Comparison of ENCODE assay signal across 16 mouse cellular contexts in genomic region chr13:60312397-60313085, GRCm38 (mm10).
DNase-seq lines count a peak whose midpoint lies in the region; TF ChIP-seq lines count a peak whose summit lies in the region.
"Had no signal": no experiment of that assay in that cellular context is flagged by ENCODE, and none has a peak within 500 bp of the region (broad histone marks: within the 10 kb centered on the region; RNA-seq: fewer than 3 reads in every experiment).

No protein-coding gene starts in this region.

- H3K36me3 ChIP-seq in heart, adult 2 months (ENCODE audit: control insufficient read depth, insufficient read depth, low read length) = no peaks in the 10 kb centered on the region
- H3K36me3 ChIP-seq in ES-Bruce4 (ENCODE audit: control insufficient read depth, insufficient read depth, low read length, poor library complexity, severe bottlenecking) = no peaks in the 10 kb centered on the region
- H3K36me3 ChIP-seq: liver, embryonic 12.5 days; midbrain, embryonic 13.5 days; neural tube, embryonic 12.5 days had no signal

- no peaks in the 10 kb centered on the region for H3K9me3 ChIP-seq in ES-Bruce4 (replicated peaks; ENCODE audit: control insufficient read depth, insufficient read depth, low read length, poor library complexity, severe bottlenecking)
- H3K9me3 ChIP-seq: liver, embryonic 12.5 days; midbrain, embryonic 13.5 days; neural tube, embryonic 12.5 days had no signal

- DNase-seq in heart, adult 2 months = no peak
- no peak for DNase-seq in heart, postnatal 14 days
- DNase-seq in left cerebral cortex, postnatal 4 days = peak; percentile 7
- DNase-seq in left cerebral cortex, adult 18-20 months (ENCODE audit: low spot score in 2 of 2) = no peak
- DNase-seq in brain, adult 2 months (ENCODE audit: low read depth, low spot score) = peak; percentile 27
- no peak for DNase-seq in MN1 (ENCODE audit: low spot score)
- DNase-seq: cerebellum, adult 2 months; embryo, embryonic 11 days; heart, postnatal 4 days; layer of hippocampus, adult 9-11 months; lung, postnatal 4 days; thymus, postnatal 14 days had no signal

- no peaks in the 10 kb centered on the region for H3K79me2 ChIP-seq in heart, adult 2 months (replicated peaks; ENCODE audit: control insufficient read depth, insufficient read depth, low read length)

- no peak for TF ChIP-seq POLR2A in heart, adult 2 months (IDR thresholded peaks at IDR 0.05; ENCODE audit: insufficient read depth, low read depth, low read length)
- TF ChIP-seq POLR2A in ES-Bruce4 (IDR thresholded peaks at IDR 0.05; ENCODE audit: insufficient read depth, low read length) = no peak

- H3K27me3 ChIP-seq in heart, adult 2 months (ENCODE audit: control insufficient read depth, insufficient read depth, low read length) = no peaks in the 10 kb centered on the region
- H3K27me3 ChIP-seq in ES-Bruce4 (ENCODE audit: control insufficient read depth, insufficient read depth, low read length, poor library complexity, severe bottlenecking) = no peaks in the 10 kb centered on the region
- H3K27me3 ChIP-seq: liver, embryonic 12.5 days; midbrain, embryonic 13.5 days; neural tube, embryonic 12.5 days had no signal

- no peak overlapping the region for H3K9ac ChIP-seq in heart, adult 2 months (ENCODE audit: low read depth, low read length)
- H3K9ac ChIP-seq in ES-Bruce4 (ENCODE audit: low read depth, poor library complexity, severe bottlenecking) = no peak overlapping the region
- H3K9ac ChIP-seq: liver, embryonic 12.5 days; midbrain, embryonic 13.5 days; neural tube, embryonic 12.5 days had no signal

- 77% methylated on average over 7 of the region's 7 CpGs for WGBS in heart, adult 2 months

- intact Hi-C loops in heart, adult 2 months (cut with DNase I) = no loop called here
- intact Hi-C loops in heart, postnatal 14 days (cut with DNase I) = no loop called here
- intact Hi-C loops in left cerebral cortex, postnatal 4 days (cut with DNase I) = no loop called here

- H3K4me3 ChIP-seq in heart, adult 2 months = no peak overlapping the region
- no peak overlapping the region for H3K4me3 ChIP-seq in ES-Bruce4 (ENCODE audit: low read depth, low read length)
- H3K4me3 ChIP-seq: liver, embryonic 12.5 days; midbrain, embryonic 13.5 days; neural tube, embryonic 12.5 days had no signal

- peak; percentile 35 for TF ChIP-seq CTCF in heart, adult 2 months (IDR thresholded peaks at IDR 0.05)
- TF ChIP-seq CTCF in ES-Bruce4 (IDR thresholded peaks at IDR 0.05; ENCODE audit: low read depth, low read length) = peak; percentile 35

- peaks cover 1% of the 10 kb centered on the region; the same call in 1 of the 2 replicates for H3K4me1 ChIP-seq in heart, adult 2 months (ENCODE audit: control insufficient read depth, insufficient read depth, low read length)
- H3K4me1 ChIP-seq in ES-Bruce4 (ENCODE audit: control insufficient read depth, insufficient read depth, low read length) = no peaks in the 10 kb centered on the region
- H3K4me1 ChIP-seq: liver, embryonic 12.5 days; midbrain, embryonic 13.5 days had no signal

- TF ChIP-seq EP300 in heart, adult 2 months (IDR thresholded peaks at IDR 0.05; ENCODE audit: insufficient read depth, low read depth, low read length) = no peak
- no peak for TF ChIP-seq EP300 in ES-Bruce4 (IDR thresholded peaks at IDR 0.05; ENCODE audit: insufficient read depth, low read depth, low read length)

- no peak overlapping the region for H3K27ac ChIP-seq in heart, adult 2 months
- no peak overlapping the region for H3K27ac ChIP-seq in ES-Bruce4 (ENCODE audit: insufficient read depth, low read length)
- H3K27ac ChIP-seq: liver, embryonic 12.5 days; midbrain, embryonic 13.5 days; neural tube, embryonic 12.5 days had no signal

Comparison
In these comparisons a context has a peak if more than half of its experiments do, and no peak if none do; other contexts are left out.
1. DNase-seq: peak in left cerebral cortex, postnatal 4 days (single experiment) and brain, adult 2 months (single experiment); none in heart, adult 2 months (0 of 2), heart, postnatal 14 days (0 of 2), left cerebral cortex, adult 18-20 months (0 of 2) and MN1 (single experiment).